Mouse (Mus musculus) heart, embryonic 15.5 days (tissue): ENCODE measurements around the gene Gm13078. TPM values are rescaled to one million over a fixed set of nuclear protein-coding genes. Genes with fewer than 3 reads are reported as not detected.

Experiments
- ATAC-seq: fragments of 200-750 bp; cut with Nextera tagmentation; replicated peaks from 2 replicates; pipeline ENCODE4 v1.8.0; 2017; ENCODE audit warnings: low read depth, moderate TSS enrichment; ENCODE audit not compliant: insufficient number of reproducible peaks, insufficient read depth, low FRiP score
- H3K27ac ChIP-seq: fragments of 300-500 bp; sonication (generic); 2 replicates; pipeline ENCODE4 v1.5.1; 2015; ENCODE audit warnings: mild to moderate bottlenecking, inconsistent platforms
- H3K27me3 ChIP-seq: fragments of 300-500 bp; sonication (generic); 2 replicates; pipeline ENCODE4 v1.6.1; 2015; ENCODE audit warnings: inconsistent platforms
- H3K36me3 ChIP-seq: fragments of 300-500 bp; sonication (generic); 2 replicates; pipeline ENCODE4 v1.6.1; 2015; ENCODE audit warnings: mild to moderate bottlenecking, inconsistent platforms
- H3K4me1 ChIP-seq: fragments of 300-500 bp; sonication (generic); replicated peaks from 2 replicates; pipeline ENCODE4 v1.6.1; 2015; ENCODE audit warnings: inconsistent platforms
- H3K4me2 ChIP-seq: fragments of 300-500 bp; sonication (generic); 2 replicates; pipeline ENCODE4 v1.6.1; 2015; ENCODE audit warnings: inconsistent platforms, mild to moderate bottlenecking, moderate library complexity
- H3K4me3 ChIP-seq: fragments of 300-500 bp; sonication (generic); 2 replicates; pipeline ENCODE4 v1.5.1; 2015; ENCODE audit warnings: mild to moderate bottlenecking, inconsistent platforms
- H3K9ac ChIP-seq: fragments of 300-500 bp; sonication (generic); 2 replicates; pipeline ENCODE4 v1.6.1; 2015; ENCODE audit warnings: mild to moderate bottlenecking, inconsistent platforms
- H3K9me3 ChIP-seq: fragments of 300-500 bp; sonication (generic); replicated peaks from 2 replicates; pipeline ENCODE4 v1.6.1; 2016; ENCODE audit warnings: inconsistent platforms
- WGBS: fragments of 180-500 bp; shearing (Covaris S2); methylation state at CpG from one replicate; pipeline ENCODE4 v1.1.7; 2015; ENCODE audit warnings: mixed read lengths; 5-methylcytosine and 5-hydroxymethylcytosine counted together
- polyA plus RNA-seq: library from polyadenylated mRNA; unstranded; fragments of >200 nt; fragmentation: Nextera tagmentation; extraction: Ambion mirVana; gene quantifications from 2 replicates; pipeline ENCODE4 v1.2.1, GENCODE M21; 2015

The Gm13078 gene
- not detected in 2 replicates for polyA plus RNA-seq

- peaks cover 9% of the 10 kb centered on the region; the same call in 1 of the 2 replicates for H3K9me3 ChIP-seq
- no peaks in the 10 kb centered on the region for H3K27me3 ChIP-seq
- no peaks in the 10 kb centered on the region for H3K36me3 ChIP-seq
- no peaks in the 10 kb centered on the region for H3K4me1 ChIP-seq
- 68% methylated on average over 1 of the region's 1 CpGs for WGBS
- no peak within 1 kb of the TSS for H3K9ac ChIP-seq
- no peak within 1 kb of the TSS for H3K4me3 ChIP-seq
- no peak within 1 kb of the TSS for H3K27ac ChIP-seq
- ATAC-seq, result no peak
- H3K4me2 ChIP-seq, result no peak within 1 kb of the TSS
These were observed at the start of gene Gm13078 for GRCm38 (mm10) chr4:143719155-143719554. Gene Gm13078 (plus strand): TSS chr4:143719455.

GRCm38 (mm10) chr4:143702611-143703010 is 16.6 kb upstream of the Gm13078 start, which contains the start of gene Gm13089:
Gene Gm13089 (minus strand): TSS chr4:143702711.
- Histone ChIP-seq H3K9ac (no peak within 1 kb of the TSS), H3K4me1 (no peaks in the 10 kb centered on the region), H3K9me3 (peaks cover 16% of the 10 kb centered on the region), H3K4me3 (no peak within 1 kb of the TSS), H3K27ac (no peak within 1 kb of the TSS), H3K36me3 (no peaks in the 10 kb centered on the region), H3K27me3 (no peaks in the 10 kb centered on the region), H3K4me2 (no peak within 1 kb of the TSS)
- no peak for ATAC-seq
- WGBS, result 77% methylated on average over 2 of the region's 2 CpGs

Other genes with a start within 250 kb of the Gm13078 start
- not detected in 2 replicates for gene Gm13043, start 208.1 kb upstream of the Gm13078 start, polyA plus RNA-seq
- not detected in 2 replicates for gene Gm13040, start 183.5 kb upstream of the Gm13078 start, polyA plus RNA-seq
- gene BC080695, start 167.8 kb upstream of the Gm13078 start, polyA plus RNA-seq, result not detected in 2 replicates
- not detected in 2 replicates for gene Gm13057, start 167.7 kb upstream of the Gm13078 start, polyA plus RNA-seq
- gene Gm13083, start 104.5 kb upstream of the Gm13078 start, polyA plus RNA-seq, result not detected in 2 replicates
- not detected in 2 replicates for gene Gm13088, start 62.2 kb upstream of the Gm13078 start, polyA plus RNA-seq
- not detected in 2 replicates for gene Gm13089, start 16.7 kb upstream of the Gm13078 start, polyA plus RNA-seq
- gene Gm13023, start 69.9 kb downstream of the Gm13078 start, polyA plus RNA-seq, result not detected in 2 replicates
- not detected in 2 replicates for gene Gm13084, start 96.6 kb downstream of the Gm13078 start, polyA plus RNA-seq
- not detected in 2 replicates for gene Gm13103, start 127.0 kb downstream of the Gm13078 start, polyA plus RNA-seq
- gene Pramef6, start 180.9 kb downstream of the Gm13078 start, polyA plus RNA-seq, result not detected in 2 replicates
- gene Pramef25, start 231.6 kb downstream of the Gm13078 start, polyA plus RNA-seq, result not detected in 2 replicates
- not detected in 2 replicates for gene Gm13101, start 247.5 kb downstream of the Gm13078 start, polyA plus RNA-seq